Mouse (Mus musculus): Measurements from ENCODE around the gene Slc17a7.

DNA sequence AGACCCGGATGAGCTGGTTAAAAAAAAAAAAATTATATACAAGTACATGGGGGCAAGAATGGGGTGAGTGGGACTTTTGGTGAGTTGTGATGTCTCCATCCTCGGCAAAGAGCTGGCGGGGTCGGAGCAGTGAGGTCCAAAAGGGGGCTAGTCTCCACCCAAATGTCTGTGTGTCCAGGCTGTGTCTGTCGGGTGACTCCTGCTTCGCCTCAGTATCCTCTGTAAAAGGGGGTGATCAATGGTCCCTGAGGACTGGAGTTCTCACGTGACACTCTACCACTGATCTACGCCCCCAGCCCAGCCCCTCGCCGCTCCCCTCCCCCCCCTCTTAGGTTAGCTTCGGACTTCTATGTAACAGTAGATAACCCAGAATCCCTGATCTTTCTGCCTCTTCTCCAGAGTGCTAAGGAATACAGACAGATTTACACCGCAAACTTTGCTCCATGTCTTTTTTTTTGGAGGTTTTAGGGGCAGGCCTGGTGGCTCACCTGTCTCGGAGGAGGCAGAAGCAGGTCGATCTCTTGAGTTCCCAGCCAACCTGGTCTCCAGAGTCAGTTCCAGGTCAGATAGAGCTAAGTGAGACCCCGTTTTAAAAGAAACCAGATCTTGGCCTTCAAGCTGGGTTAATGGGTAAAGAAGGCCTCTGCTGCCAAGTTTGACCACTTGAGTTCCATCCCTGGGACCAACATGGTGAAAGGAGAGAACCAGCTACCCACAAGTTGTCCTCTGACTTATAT is 33.8 kb upstream of the Slc17a7 start:
- TF ChIP-seq CTCF (IDR thresholded peaks at IDR 0.05; ENCODE audit: borderline replicate concordance, insufficient read depth, low read depth, low read length) (no peak), POLR2A (IDR thresholded peaks at IDR 0.05; ENCODE audit: borderline replicate concordance, insufficient read depth, low read length) (no peak)
